Mouse (Mus musculus) midbrain, embryonic 13.5 days (tissue): ENCODE data around the gene Il9. TPM values are rescaled to one million over a fixed set of nuclear protein-coding genes. Genes with fewer than 3 reads are reported as not detected.

Experiments
- ATAC-seq: fragments of 200-750 bp; cut with Nextera tagmentation; 2 replicates; pipeline ENCODE4 v1.8.0; 2017; ENCODE audit warnings: mild to moderate bottlenecking, moderate TSS enrichment, moderate library complexity
- H3K27ac ChIP-seq: fragments of 300-500 bp; sonication (generic); 2 replicates; pipeline ENCODE4 v1.5.1; 2015; ENCODE audit warnings: inconsistent platforms, mild to moderate bottlenecking, moderate library complexity
- H3K27me3 ChIP-seq: fragments of 300-500 bp; sonication (generic); 2 replicates; pipeline ENCODE4 v1.6.1; 2015; ENCODE audit warnings: mild to moderate bottlenecking, inconsistent platforms
- H3K36me3 ChIP-seq: fragments of 300-500 bp; sonication (generic); 2 replicates; pipeline ENCODE4 v1.6.1; 2015; ENCODE audit warnings: mild to moderate bottlenecking, inconsistent platforms
- H3K4me1 ChIP-seq: fragments of 300-500 bp; sonication (generic); replicated peaks from 2 replicates; pipeline ENCODE4 v1.6.1; 2015; ENCODE audit warnings: inconsistent platforms
- H3K4me2 ChIP-seq: fragments of 300-500 bp; sonication (generic); replicated peaks from 2 replicates; pipeline ENCODE4 v1.6.1; 2015; ENCODE audit warnings: moderate library complexity, mild to moderate bottlenecking, inconsistent platforms
- H3K4me3 ChIP-seq: fragments of 300-500 bp; sonication (generic); replicated peaks from 2 replicates; pipeline ENCODE4 v1.5.1; 2015; ENCODE audit warnings: mild to moderate bottlenecking, inconsistent platforms
- H3K9ac ChIP-seq: fragments of 300-500 bp; sonication (generic); replicated peaks from 2 replicates; pipeline ENCODE4 v1.6.1; 2015; ENCODE audit warnings: mild to moderate bottlenecking, inconsistent platforms
- H3K9me3 ChIP-seq: fragments of 300-500 bp; sonication (generic); 2 replicates; pipeline ENCODE4 v1.6.1; 2016; ENCODE audit warnings: mild to moderate bottlenecking, inconsistent platforms
- WGBS: fragments of 180-500 bp; shearing (Covaris S2); methylation state at CpG from one replicate; pipeline ENCODE4 v1.1.7; 2015; 5-methylcytosine and 5-hydroxymethylcytosine counted together
- polyA plus RNA-seq: library from polyadenylated mRNA; unstranded; fragments of >200 nt; fragmentation: Nextera tagmentation; extraction: Ambion mirVana; gene quantifications from 2 replicates; pipeline ENCODE4 v1.2.1, GENCODE M21; 2015

Gene Il9
- polyA plus RNA-seq, 1 experiment from 2014 or later = not detected

- H3K27me3 ChIP-seq = peaks cover 68% of the 10 kb centered on the region
These were observed 43.6 kb downstream of the Il9 start, which contains the start of gene Slc25a48 for GRCm38 (mm10) chr13:56438211-56439075. Gene Slc25a48 (plus strand): TSS chr13:56438355.

GRCm38 (mm10) chr13:56435615-56436287, 46.3 kb downstream of the Il9 start:
- no peak for ATAC-seq
- H3K4me1 ChIP-seq = peaks cover 19% of the 10 kb centered on the region
- H3K36me3 ChIP-seq = no peaks in the 10 kb centered on the region
- H3K4me3 ChIP-seq = no peak overlapping the region
- H3K27ac ChIP-seq = no peak overlapping the region
- no peak overlapping the region for H3K9ac ChIP-seq
- H3K27me3 ChIP-seq = peaks cover 64% of the 10 kb centered on the region
- no peak overlapping the region for H3K4me2 ChIP-seq
- H3K9me3 ChIP-seq = no peaks in the 10 kb centered on the region
- 61% methylated on average over 10 of the region's 10 CpGs for WGBS

More at GRCm38 (mm10) chr13:56438211-56439075, 43.6 kb downstream of the Il9 start, which contains the start of gene Slc25a48:
- peak within 1 kb of the TSS; percentile 52 for H3K4me2 ChIP-seq
- no peak within 1 kb of the TSS for H3K27ac ChIP-seq
- peak; percentile 45; the same call in 1 of the 2 replicates for ATAC-seq
- H3K4me1 ChIP-seq = peaks cover 17% of the 10 kb centered on the region
- 4% methylated on average over 51 of the region's 51 CpGs for WGBS
- no peaks in the 10 kb centered on the region for H3K9me3 ChIP-seq
- no peaks in the 10 kb centered on the region for H3K36me3 ChIP-seq
- no peak within 1 kb of the TSS for H3K9ac ChIP-seq
- H3K4me3 ChIP-seq = peak within 1 kb of the TSS; percentile 33

DNA sequence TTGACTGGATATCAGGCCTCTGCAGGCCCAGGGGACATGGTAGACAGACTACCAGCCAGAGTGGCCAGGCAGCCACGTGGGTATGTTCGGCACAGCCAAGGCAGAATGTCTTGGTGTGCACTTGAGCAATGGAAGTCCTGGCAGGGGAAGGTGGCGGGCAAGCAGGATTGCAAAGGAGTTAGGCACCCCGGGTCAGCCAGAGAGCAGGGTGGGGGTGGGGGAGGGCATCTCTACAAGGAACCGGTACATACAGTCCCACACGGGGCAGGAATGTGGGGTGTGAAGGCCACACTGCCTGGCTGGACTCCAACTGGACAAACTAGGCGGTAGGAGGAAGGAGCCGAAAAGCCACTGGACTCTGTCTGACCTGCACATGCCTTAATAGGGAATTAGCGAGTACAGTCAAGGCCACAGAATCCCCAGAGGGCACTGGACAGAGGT, 47.7 kb downstream of the Il9 start:
- WGBS = 87% methylated on average over 9 of the region's 9 CpGs
- Histone ChIP-seq H3K9ac (no peak overlapping the region), H3K36me3 (no peaks in the 10 kb centered on the region), H3K4me1 (peaks cover 19% of the 10 kb centered on the region), H3K4me2 (no peak overlapping the region), H3K27me3 (peaks cover 64% of the 10 kb centered on the region), H3K27ac (no peak overlapping the region), H3K9me3 (no peaks in the 10 kb centered on the region), H3K4me3 (no peak overlapping the region)
- ATAC-seq = 0 out of 2 replicates have a peak, but pooled peaks have one; percentile 30

DNA sequence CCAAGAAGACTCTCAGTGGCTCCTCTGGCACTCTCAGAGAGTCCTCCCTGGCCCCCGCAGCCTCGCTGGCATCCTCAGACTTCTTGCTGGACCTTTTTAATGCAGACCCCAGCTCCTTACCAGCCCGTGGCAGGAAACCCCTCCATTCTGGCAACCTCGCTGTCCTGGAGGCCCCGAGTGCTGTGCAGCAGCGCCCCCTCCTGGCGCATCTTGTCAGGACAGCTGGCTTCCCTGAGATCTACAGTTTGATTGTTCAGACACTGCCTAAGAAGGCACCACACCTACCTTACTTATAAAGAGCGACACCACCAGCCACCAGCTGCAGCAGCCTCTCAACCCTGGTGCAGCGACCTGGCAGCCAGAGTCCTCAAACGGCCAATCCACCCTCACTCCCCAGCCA, 48.6 kb downstream of the Il9 start:
- Histone ChIP-seq H3K36me3 (no peaks in the 10 kb centered on the region), H3K27me3 (peaks cover 60% of the 10 kb centered on the region), H3K27ac (no peak overlapping the region), H3K4me1 (peaks cover 16% of the 10 kb centered on the region), H3K4me3 (no peak overlapping the region), H3K4me2 (no peak overlapping the region), H3K9ac (no peak overlapping the region), H3K9me3 (no peaks in the 10 kb centered on the region)
- peak; percentile 21; the same call in 1 of the 2 replicates for ATAC-seq
- 11% methylated on average over 10 of the region's 10 CpGs for WGBS

DNA sequence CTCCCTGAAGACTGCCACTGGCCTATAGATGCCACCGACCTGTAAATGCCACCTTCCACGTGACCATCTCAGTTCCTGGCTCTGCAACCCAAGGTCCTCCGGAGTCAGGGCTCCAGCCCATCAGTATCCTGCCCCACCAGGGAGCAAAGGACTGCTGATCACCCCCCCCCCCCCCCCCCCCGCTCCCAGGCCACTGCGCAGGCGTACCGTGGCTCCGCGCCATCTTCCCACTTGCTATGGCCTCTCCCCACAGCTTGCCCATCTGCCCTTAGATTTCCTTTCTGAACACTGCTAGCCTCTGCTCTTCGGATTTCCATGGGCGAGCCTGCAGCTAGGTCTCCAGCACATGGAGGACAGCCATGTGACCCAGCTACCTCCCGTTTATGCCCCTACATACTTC, 49.5 kb downstream of the Il9 start:
- Histone ChIP-seq H3K4me3 (no peak overlapping the region), H3K9me3 (no peaks in the 10 kb centered on the region), H3K4me2 (no peak overlapping the region), H3K36me3 (no peaks in the 10 kb centered on the region), H3K9ac (no peak overlapping the region), H3K27me3 (peaks cover 59% of the 10 kb centered on the region), H3K27ac (no peak overlapping the region), H3K4me1 (peaks cover 10% of the 10 kb centered on the region)
- WGBS = 83% methylated on average over 6 of the region's 12 CpGs
- ATAC-seq = no peak

Other genes starting within 250 kb of the Il9 start
- 12.0 and 15.8 TPM in 2 replicates for gene Neurog1, start 230.1 kb downstream of the Il9 start, polyA plus RNA-seq
- gene Cxcl14, start 185.7 kb downstream of the Il9 start, polyA plus RNA-seq = 7.4 and 8.0 TPM in 2 replicates
- gene Gm3045, start 55.7 kb downstream of the Il9 start, polyA plus RNA-seq = not detected in 2 replicates
- gene Slc25a48, start 43.9 kb downstream of the Il9 start, polyA plus RNA-seq = not detected in 2 replicates
- 2.5 and 2.6 TPM in 2 replicates for gene Fbxl21, start 40.2 kb upstream of the Il9 start, polyA plus RNA-seq
- not detected in 2 replicates for gene Lect2, start 66.3 kb upstream of the Il9 start, polyA plus RNA-seq
- 4.0 and 4.8 TPM in 2 replicates for gene Tgfbi, start 127.3 kb upstream of the Il9 start, polyA plus RNA-seq
- gene Smad5, start 220.8 kb upstream of the Il9 start, polyA plus RNA-seq = 24.8 and 26.5 TPM in 2 replicates